Mouse (Mus musculus) forebrain, postnatal 0 days (tissue): ENCODE measurements at regions not wholly inside any gene's neighbourhood (a gene's known extent, or its start where the extent isn't known, plus 50 kb on each side); places are given as distances from the start of the nearest gene placed in this dataset.

Experiments
- ATAC-seq: fragments of 200-750 bp; cut with Nextera tagmentation; 2 replicates; pipeline ENCODE4 v1.8.0; 2017; ENCODE audit warnings: mild to moderate bottlenecking, moderate library complexity
- DNase-seq: peaks from one replicate; pipeline ENCODE4 v3.0.0-alpha.2; 2015
- H3K27ac ChIP-seq: fragments of 300-500 bp; sonication (generic); 2 replicates; pipeline ENCODE4 v1.5.1; 2014; ENCODE audit warnings: low read depth, mild to moderate bottlenecking, antibody characterized with exemption, low read length, moderate library complexity, mixed read lengths
- H3K27me3 ChIP-seq: fragments of 300-500 bp; sonication (generic); 2 replicates; pipeline ENCODE4 v1.6.1; 2014; ENCODE audit warnings: mild to moderate bottlenecking, low read length, mixed read lengths; ENCODE audit not compliant: insufficient read depth
- H3K36me3 ChIP-seq: fragments of 300-500 bp; sonication (generic); 2 replicates; pipeline ENCODE4 v1.6.1; 2014; ENCODE audit warnings: mild to moderate bottlenecking, moderate library complexity; ENCODE audit not compliant: insufficient read depth
- H3K4me1 ChIP-seq: fragments of 300-500 bp; sonication (generic); 2 replicates; pipeline ENCODE4 v1.6.1; 2014; ENCODE audit warnings: antibody characterized with exemption; ENCODE audit not compliant: insufficient read depth
- H3K4me2 ChIP-seq: fragments of 300-500 bp; sonication (generic); 2 replicates; pipeline ENCODE4 v1.6.1; 2014; ENCODE audit warnings: low read depth, mild to moderate bottlenecking, moderate library complexity
- H3K4me3 ChIP-seq: fragments of 300-500 bp; sonication (generic); 2 replicates; pipeline ENCODE4 v1.5.1; 2014; ENCODE audit warnings: low read depth, low read length, mixed read lengths
- H3K9ac ChIP-seq: fragments of 300-500 bp; sonication (generic); 2 replicates; pipeline ENCODE4 v1.6.1; 2014; ENCODE audit warnings: mild to moderate bottlenecking
- H3K9me3 ChIP-seq: fragments of 300-500 bp; sonication (generic); 2 replicates; pipeline ENCODE4 v1.6.1; 2016; ENCODE audit warnings: low read length
- CTCF ChIP-seq: sonication (generic); IDR thresholded peaks from 2 replicates; pipeline ENCODE4 v1.5.1; 2016; ENCODE audit warnings: antibody characterized with exemption, control low read depth, low read depth
- WGBS: fragments of 180-500 bp; shearing (Covaris S2); extraction: QIAGEN DNeasy Blood & Tissue Kit; methylation state at CpG from one replicate; pipeline ENCODE4 v1.1.7; 2014; 5-methylcytosine and 5-hydroxymethylcytosine counted together

- TF ChIP-seq CTCF: no peak
- H3K4me3 ChIP-seq: no peak overlapping the region
- no peak for DNase-seq
- H3K27me3 ChIP-seq: no peaks in the 10 kb centered on the region
- H3K4me2 ChIP-seq: 0 out of 2 replicates have a peak overlapping the region, but pooled peaks have one; percentile 6
- ATAC-seq: no peak
- H3K9ac ChIP-seq: no peak overlapping the region
- no peak overlapping the region for H3K27ac ChIP-seq
- WGBS: 50% methylated on average over 22 of the region's 22 CpGs
- H3K4me1 ChIP-seq: no peaks in the 10 kb centered on the region
- H3K9me3 ChIP-seq: no peaks in the 10 kb centered on the region
- H3K36me3 ChIP-seq: no peaks in the 10 kb centered on the region
Measured at GRCm38 (mm10) chr13:73008856-73009546, 251.3 kb upstream of the Irx4 start.

- H3K9me3 ChIP-seq: no peaks in the 10 kb centered on the region
- no peaks in the 10 kb centered on the region for H3K36me3 ChIP-seq
- DNase-seq: no peak
- H3K4me1 ChIP-seq: no peaks in the 10 kb centered on the region
- H3K4me2 ChIP-seq: 0 out of 2 replicates have a peak overlapping the region, but pooled peaks have one; percentile 6
- no peaks in the 10 kb centered on the region for H3K27me3 ChIP-seq
- no peak for ATAC-seq
- no peak for TF ChIP-seq CTCF
- H3K27ac ChIP-seq: no peak overlapping the region
- no peak overlapping the region for H3K9ac ChIP-seq
- 85% methylated on average over 15 of the region's 15 CpGs for WGBS
- no peak overlapping the region for H3K4me3 ChIP-seq
Measured at GRCm38 (mm10) chr13:73009547-73010475, 250.5 kb upstream of the Irx4 start.

GRCm38 (mm10) chr13:73019181-73019580, 241.1 kb upstream of the Irx4 start:
- H3K36me3 ChIP-seq: no peaks in the 10 kb centered on the region
- TF ChIP-seq CTCF: no peak
- WGBS: 75% methylated on average over 10 of the region's 10 CpGs
- no peak overlapping the region for H3K9ac ChIP-seq
- no peak overlapping the region for H3K4me2 ChIP-seq
- no peak overlapping the region for H3K4me3 ChIP-seq
- no peaks in the 10 kb centered on the region for H3K9me3 ChIP-seq
- H3K27ac ChIP-seq: no peak overlapping the region
- no peaks in the 10 kb centered on the region for H3K4me1 ChIP-seq
- DNase-seq: no peak
- H3K27me3 ChIP-seq: no peaks in the 10 kb centered on the region
- no peak for ATAC-seq

- no peak overlapping the region for H3K4me3 ChIP-seq
- no peaks in the 10 kb centered on the region for H3K9me3 ChIP-seq
- H3K27me3 ChIP-seq: peaks cover 20% of the 10 kb centered on the region
- H3K27ac ChIP-seq: no peak overlapping the region
- 0 out of 2 replicates have a peak, but pooled peaks cover 4% of the 10 kb centered on the region for H3K4me1 ChIP-seq
- DNase-seq (no peak), ATAC-seq (no peak)
- H3K9ac ChIP-seq: no peak overlapping the region
- 63% methylated on average over 3 of the region's 3 CpGs for WGBS
- H3K36me3 ChIP-seq: no peaks in the 10 kb centered on the region
- H3K4me2 ChIP-seq: no peak overlapping the region
- TF ChIP-seq CTCF: no peak
Measured at GRCm38 (mm10) chr13:73031217-73031616, 229.1 kb upstream of the Irx4 start.

GRCm38 (mm10) chr13:73033055-73033454, 227.2 kb upstream of the Irx4 start:
- peak; percentile 64 for TF ChIP-seq CTCF
- ATAC-seq (no peak), DNase-seq (peak; percentile 22)
- Histone ChIP-seq H3K4me1 (0 out of 2 replicates have a peak, but pooled peaks cover 4% of the 10 kb centered on the region), H3K27me3 (peaks cover 25% of the 10 kb centered on the region), H3K9ac (no peak overlapping the region), H3K36me3 (no peaks in the 10 kb centered on the region), H3K27ac (no peak overlapping the region), H3K4me2 (no peak overlapping the region), H3K9me3 (no peaks in the 10 kb centered on the region), H3K4me3 (no peak overlapping the region)
- 28% methylated on average over 3 of the region's 3 CpGs for WGBS

GRCm38 (mm10) chr13:73034065-73034831, 226.0 kb upstream of the Irx4 start:
- Histone ChIP-seq H3K27me3 (peaks cover 28% of the 10 kb centered on the region), H3K9me3 (no peaks in the 10 kb centered on the region), H3K9ac (no peak overlapping the region), H3K27ac (no peak overlapping the region), H3K4me1 (0 out of 2 replicates have a peak, but pooled peaks cover 4% of the 10 kb centered on the region), H3K36me3 (no peaks in the 10 kb centered on the region), H3K4me2 (no peak overlapping the region), H3K4me3 (no peak overlapping the region)
- DNase-seq: peak; percentile 32
- no peak for TF ChIP-seq CTCF
- WGBS: 9% methylated on average over 10 of the region's 10 CpGs
- ATAC-seq: peak; percentile 85
